Mouse (Mus musculus): Measurements from ENCODE around the gene Hsd17b13. TPM values are rescaled to one million over a fixed set of nuclear protein-coding genes. Genes with fewer than 3 reads are reported as not detected.
A peak's percentile ranks its signal among the peaks of the same experiment; 100 is the strongest.
"Not testable (repeated sequence)": the region's sequence is repeated elsewhere in the genome, so short reads cannot be mapped to it uniquely, and the experiment has no call there.

Gene Hsd17b13
- not detected in 2 replicates for total RNA-seq (2014; rRNA removed)
- 0.16 and 0.21 TPM in 2 replicates for polyA plus RNA-seq (2015; fragmentation: Nextera tagmentation; extraction: Ambion mirVana)

DNA sequence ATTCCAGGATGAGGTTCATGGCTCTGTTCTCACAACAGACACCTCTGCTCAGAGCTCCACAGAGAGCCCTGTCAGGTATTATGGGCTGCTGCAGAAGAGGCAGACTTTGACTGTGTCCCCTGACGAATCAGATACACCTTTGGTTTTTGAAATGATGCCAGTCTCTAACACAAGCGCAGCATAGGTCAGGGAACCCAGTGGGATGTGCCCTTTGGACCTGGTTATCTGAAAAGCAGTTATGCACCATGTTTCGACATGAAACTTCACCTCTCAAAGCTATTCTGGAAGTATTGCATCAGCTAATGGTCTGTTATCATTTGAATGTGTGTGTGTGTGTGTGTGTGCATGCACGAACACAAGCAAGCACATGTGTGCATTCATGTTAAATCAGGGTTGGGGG lies at the start of gene Hsd17b13:
Hsd17b13 (minus strand) TSS at position 114 of the 400 bp plus-strand sequence.
- ATAC-seq = no peak
- Histone ChIP-seq H3K4me3 (ENCODE audit: low read depth, low read length) (no peak within 1 kb of the TSS), H3K9ac (no peak within 1 kb of the TSS), H3K9me3 (ENCODE audit: low read length) (no peaks in the 10 kb centered on the region), H3K4me2 (ENCODE audit: low read depth) (no peak within 1 kb of the TSS), H3K4me1 (ENCODE audit: insufficient read depth) (no peaks in the 10 kb centered on the region), H3K27ac (ENCODE audit: low read depth, low read length) (no peak within 1 kb of the TSS), H3K36me3 (ENCODE audit: insufficient read depth) (no peaks in the 10 kb centered on the region), H3K27me3 (ENCODE audit: insufficient read depth, low read length) (no peaks in the 10 kb centered on the region)
- DNase-seq = no peak
- WGBS = 86% methylated on average over 4 of the region's 4 CpGs
- no peak for TF ChIP-seq CTCF (IDR thresholded peaks at IDR 0.05; ENCODE audit: low read depth)

DNA sequence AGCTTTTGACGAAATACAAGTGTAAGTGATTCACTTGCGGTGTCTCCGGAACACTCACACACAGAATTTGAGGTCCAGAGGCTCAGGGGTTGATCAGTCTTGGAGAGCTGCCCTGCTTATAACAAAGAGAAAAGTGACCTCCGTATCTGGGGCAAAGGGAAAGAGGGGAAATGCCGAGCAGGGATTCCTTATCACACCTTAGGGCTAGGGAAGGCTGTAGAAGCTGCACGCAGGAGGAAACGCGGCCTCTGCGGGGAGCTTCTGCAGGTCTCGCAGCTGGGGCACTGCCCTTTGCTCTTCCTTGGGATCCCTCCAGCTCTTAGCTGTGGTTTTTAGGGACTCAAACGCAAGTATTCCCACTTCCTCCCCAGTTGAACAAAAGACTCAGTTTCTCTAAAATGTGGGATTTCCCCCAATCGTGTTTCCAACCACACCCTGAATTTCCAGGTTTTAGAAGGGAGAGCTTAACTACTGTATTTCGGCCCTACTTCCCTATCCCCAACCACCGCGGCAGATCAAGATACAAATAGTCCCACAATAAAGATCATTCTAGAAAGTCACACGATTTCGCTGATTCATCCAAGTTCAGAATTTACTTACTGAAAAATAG lies 48.1 kb upstream of the Hsd17b13 start:
- H3K27ac ChIP-seq (ENCODE audit: low read depth, low read length) = no peak overlapping the region
- H3K36me3 ChIP-seq (ENCODE audit: insufficient read depth) = no peaks in the 10 kb centered on the region
- H3K9me3 ChIP-seq (ENCODE audit: low read length) = no peaks in the 10 kb centered on the region
- H3K4me2 ChIP-seq (ENCODE audit: low read depth) = no peak overlapping the region
- H3K9ac ChIP-seq = no peak overlapping the region
- DNase-seq (no peak), ATAC-seq (no peak)
- no peaks in the 10 kb centered on the region; the same call in 1 of the 2 replicates for H3K27me3 ChIP-seq (ENCODE audit: insufficient read depth, low read length)
- 49% methylated on average over 17 of the region's 17 CpGs for WGBS
- no peak for TF ChIP-seq CTCF (IDR thresholded peaks at IDR 0.05; ENCODE audit: low read depth)
- H3K4me1 ChIP-seq (ENCODE audit: insufficient read depth) = peaks cover 8% of the 10 kb centered on the region
- no peak overlapping the region for H3K4me3 ChIP-seq (ENCODE audit: low read depth, low read length)

- DNase-seq (no peak), ATAC-seq (no peak)
- Histone ChIP-seq H3K27ac (ENCODE audit: low read depth, low read length) (no peak overlapping the region), H3K4me3 (ENCODE audit: low read depth, low read length) (no peak overlapping the region), H3K4me1 (ENCODE audit: insufficient read depth) (peaks cover 8% of the 10 kb centered on the region), H3K9ac (no peak overlapping the region), H3K9me3 (ENCODE audit: low read length) (no peaks in the 10 kb centered on the region), H3K36me3 (ENCODE audit: insufficient read depth) (no peaks in the 10 kb centered on the region), H3K27me3 (ENCODE audit: insufficient read depth, low read length) (no peaks in the 10 kb centered on the region; the same call in 1 of the 2 replicates), H3K4me2 (ENCODE audit: low read depth) (no peak overlapping the region)
- TF ChIP-seq CTCF (IDR thresholded peaks at IDR 0.05; ENCODE audit: low read depth) = no peak
- WGBS = 72% methylated on average over 11 of the region's 11 CpGs
Observed at GRCm38 (mm10) chr5:104024762-104025161, 47.6 kb upstream of the Hsd17b13 start.

DNA sequence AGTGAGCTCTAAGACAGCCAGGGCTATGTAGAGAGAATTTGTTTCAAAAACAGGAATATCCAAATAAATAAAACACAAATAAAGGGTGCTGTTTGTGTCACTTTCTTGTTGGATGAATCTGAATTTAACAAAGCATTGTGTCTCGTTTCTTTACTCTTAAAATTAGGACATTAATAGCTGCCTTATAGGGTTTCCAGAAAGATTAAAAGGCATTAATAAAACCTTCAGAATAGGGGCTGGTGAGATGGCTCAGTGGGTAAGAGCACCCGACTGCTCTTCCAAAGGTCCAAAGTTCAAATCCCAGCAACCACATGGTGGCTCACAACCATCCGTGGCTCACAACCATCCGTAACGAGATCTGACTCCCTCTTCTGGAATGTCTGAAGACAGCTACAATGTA lies 47.0 kb upstream of the Hsd17b13 start:
- not testable (repeated sequence) for H3K27ac ChIP-seq (ENCODE audit: low read depth, low read length); H3K4me2 ChIP-seq (ENCODE audit: low read depth); H3K4me3 ChIP-seq (ENCODE audit: low read depth, low read length); H3K9ac ChIP-seq; ATAC-seq; H3K27me3 ChIP-seq (ENCODE audit: insufficient read depth, low read length); H3K9me3 ChIP-seq (ENCODE audit: low read length); H3K4me1 ChIP-seq (ENCODE audit: insufficient read depth); DNase-seq; H3K36me3 ChIP-seq (ENCODE audit: insufficient read depth)
- 84% methylated on average over 5 of the region's 5 CpGs for WGBS

DNA sequence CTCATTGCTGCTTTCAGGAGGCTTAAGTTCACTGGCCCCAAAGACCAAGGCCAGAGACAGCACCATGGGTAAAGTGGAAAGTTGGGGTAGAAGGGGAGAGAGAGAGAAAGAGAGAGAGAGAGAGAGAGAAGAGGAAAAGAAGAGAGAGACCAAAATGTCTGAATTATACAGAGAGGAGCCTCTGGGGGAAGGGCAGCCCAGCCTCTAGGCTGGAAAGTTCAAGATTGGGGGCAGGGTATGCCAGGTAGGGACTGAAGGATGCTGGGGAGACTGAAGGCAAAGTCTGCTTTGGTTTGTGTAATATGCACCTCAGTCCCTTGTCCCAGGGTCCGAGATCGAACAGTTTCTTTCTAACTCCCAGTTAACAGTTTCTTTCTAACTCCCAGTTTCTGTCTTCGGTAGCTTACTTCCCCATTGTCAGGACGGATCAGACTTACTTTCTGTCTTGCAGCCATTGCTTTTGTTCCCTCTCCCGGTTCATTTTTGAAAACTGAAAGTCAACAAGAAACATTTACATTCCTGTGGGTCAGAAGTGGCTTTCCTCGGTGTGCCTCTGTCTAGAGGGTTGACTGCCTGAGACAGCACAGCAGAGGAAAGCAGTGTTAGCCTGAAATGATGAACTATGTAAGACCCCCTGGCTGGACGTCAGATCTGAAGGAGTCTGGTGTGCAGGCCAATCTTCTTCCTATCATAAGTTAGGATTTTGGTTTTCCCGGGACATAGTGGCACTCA lies 46.2 kb upstream of the Hsd17b13 start:
- DNase-seq = no peak
- H3K4me1 ChIP-seq (ENCODE audit: insufficient read depth) = peaks cover 8% of the 10 kb centered on the region
- H3K36me3 ChIP-seq (ENCODE audit: insufficient read depth) = no peaks in the 10 kb centered on the region
- 78% methylated on average over 8 of the region's 8 CpGs for WGBS
- H3K4me3 ChIP-seq (ENCODE audit: low read depth, low read length) = no peak overlapping the region
- H3K4me2 ChIP-seq (ENCODE audit: low read depth) = no peak overlapping the region
- TF ChIP-seq CTCF (IDR thresholded peaks at IDR 0.05; ENCODE audit: low read depth) = no peak
- H3K27me3 ChIP-seq (ENCODE audit: insufficient read depth, low read length) = no peaks in the 10 kb centered on the region; the same call in 1 of the 2 replicates
- no peak for ATAC-seq
- H3K27ac ChIP-seq (ENCODE audit: low read depth, low read length) = no peak overlapping the region
- no peak overlapping the region for H3K9ac ChIP-seq
- no peaks in the 10 kb centered on the region for H3K9me3 ChIP-seq (ENCODE audit: low read length)

DNA sequence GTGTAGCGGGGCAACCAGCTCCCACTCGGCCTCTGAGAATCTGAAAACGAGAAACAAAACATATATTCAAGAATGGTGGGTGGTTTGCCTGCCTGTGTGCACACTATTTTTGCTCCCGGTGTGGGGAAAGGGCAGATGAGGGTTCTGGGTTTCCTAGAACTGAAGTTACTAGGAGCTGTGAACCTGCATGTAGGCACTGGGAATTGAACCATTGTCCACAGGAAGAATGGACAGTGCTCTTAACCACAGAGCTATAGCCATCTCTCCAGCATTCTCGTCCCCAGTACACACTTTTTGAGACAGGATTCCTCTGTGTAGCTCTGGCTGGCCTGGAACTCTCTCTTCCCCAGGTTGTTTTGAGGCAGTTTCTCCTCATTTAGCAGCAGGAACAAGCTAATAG lies 45.3 kb upstream of the Hsd17b13 start:
- H3K36me3 ChIP-seq (ENCODE audit: insufficient read depth) = peaks cover 4% of the 10 kb centered on the region; the same call in 1 of the 2 replicates
- H3K4me2 ChIP-seq (ENCODE audit: low read depth) = peak overlapping the region; percentile 89
- no peaks in the 10 kb centered on the region; the same call in 1 of the 2 replicates for H3K27me3 ChIP-seq (ENCODE audit: insufficient read depth, low read length)
- TF ChIP-seq CTCF (IDR thresholded peaks at IDR 0.05; ENCODE audit: low read depth) = no peak
- H3K9ac ChIP-seq = peak overlapping the region; percentile 75
- H3K4me3 ChIP-seq (ENCODE audit: low read depth, low read length) = peak overlapping the region; percentile 46
- no peak overlapping the region for H3K27ac ChIP-seq (ENCODE audit: low read depth, low read length)
- peaks cover 8% of the 10 kb centered on the region for H3K4me1 ChIP-seq (ENCODE audit: insufficient read depth)
- DNase-seq (no peak), ATAC-seq (no peak)
- no peaks in the 10 kb centered on the region for H3K9me3 ChIP-seq (ENCODE audit: low read length)
- 38% methylated on average over 5 of the region's 5 CpGs for WGBS
